Mouse (Mus musculus) right cerebral cortex, postnatal 14 days (tissue): Measurements from ENCODE around the gene Usp39.

Source experiments
- DNase-seq: peaks from one replicate; pipeline ENCODE4 v3.0.0; 2022

Usp39 gene

GRCm38 (mm10) chr6:72348411-72348810 lies 3.4 kb upstream of the Usp39 start:
- DNase-seq: no peak

- DNase-seq: peak; percentile 68
Observed at GRCm38 (mm10) chr6:72347166-72347941, 2.4 kb upstream of the Usp39 start, which contains the start of gene 0610030E20Rik. 0610030E20Rik (plus strand) TSS chr6:72347317.

- no peak for DNase-seq
Observed at GRCm38 (mm10) chr6:72346261-72346660, 1.3 kb upstream of the Usp39 start.

GRCm38 (mm10) chr6:72345633-72346032 lies 649 bp upstream of the Usp39 start:
- DNase-seq: no peak

DNA sequence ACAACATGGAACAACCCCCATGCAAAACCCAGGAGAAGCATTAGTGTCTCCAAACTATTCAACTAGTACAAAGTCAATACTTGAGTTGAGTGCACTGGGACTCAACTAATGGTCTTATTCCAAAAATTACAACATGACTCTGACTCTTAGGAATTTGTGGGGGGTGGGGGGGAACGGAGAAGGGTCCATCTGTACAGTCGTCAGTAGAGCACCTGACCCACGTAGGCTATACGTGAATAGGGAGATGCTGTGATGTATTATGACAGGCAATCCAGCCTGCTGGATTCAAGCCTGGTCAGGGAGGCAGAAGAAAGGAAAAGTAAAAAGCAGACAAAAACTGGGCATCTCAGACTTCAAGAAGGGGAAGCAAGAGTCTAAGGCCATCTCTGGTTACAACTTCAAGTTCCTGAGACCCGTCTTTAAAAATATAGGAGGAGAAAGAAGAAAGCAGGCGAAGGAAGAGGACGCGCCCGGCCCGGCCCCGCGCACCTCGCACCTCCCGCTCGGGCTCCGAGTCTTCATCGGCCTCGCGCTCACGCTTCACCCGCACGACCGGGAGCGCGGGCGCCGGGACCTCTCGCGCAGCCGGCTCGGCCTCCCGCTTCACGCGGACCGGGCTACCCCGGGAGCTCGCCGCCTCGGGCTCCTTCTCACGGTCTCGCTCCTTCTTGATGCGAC lies 449 bp downstream of the Usp39 start:
- no peak for DNase-seq

DNA sequence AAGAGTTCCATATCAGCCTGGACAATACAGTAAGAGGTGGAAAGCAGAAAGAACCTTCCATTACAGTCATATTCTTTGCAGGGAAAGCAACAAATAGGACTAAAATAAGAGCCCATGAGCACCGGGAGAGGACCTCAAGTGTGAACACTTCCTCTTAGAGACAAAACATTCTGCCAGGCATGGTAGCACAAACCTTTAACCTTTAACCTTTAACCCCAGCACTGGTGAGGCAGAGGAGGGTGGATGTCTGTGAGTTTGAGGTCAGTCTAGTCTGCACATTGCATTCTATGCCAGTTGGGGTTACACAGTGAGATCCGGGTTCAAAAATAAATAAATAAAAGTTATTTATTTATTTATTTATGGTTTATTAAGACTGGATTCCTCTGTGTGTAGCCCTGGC lies 4.5 kb downstream of the Usp39 start:
- DNase-seq: no peak

DNA sequence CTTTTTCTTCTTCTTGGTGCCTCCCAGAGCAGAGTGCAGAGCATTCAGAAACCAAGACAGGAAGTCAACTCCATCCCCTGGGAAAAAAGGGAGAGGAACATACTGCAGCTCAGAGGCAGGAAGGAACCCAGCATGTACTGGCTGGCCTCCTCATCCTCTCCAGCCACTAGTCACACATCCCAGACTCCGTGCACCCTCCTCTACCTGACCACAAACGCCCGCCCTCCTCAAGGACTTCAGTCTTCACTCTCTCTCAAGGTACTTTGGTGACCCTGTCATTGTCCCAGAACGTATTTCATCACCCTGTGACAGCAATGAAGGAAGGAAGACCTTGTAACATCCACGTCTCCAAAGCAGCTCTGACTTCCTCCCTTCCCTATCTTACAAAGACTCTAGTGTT lies 11.9 kb downstream of the Usp39 start:
- DNase-seq: no peak

DNA sequence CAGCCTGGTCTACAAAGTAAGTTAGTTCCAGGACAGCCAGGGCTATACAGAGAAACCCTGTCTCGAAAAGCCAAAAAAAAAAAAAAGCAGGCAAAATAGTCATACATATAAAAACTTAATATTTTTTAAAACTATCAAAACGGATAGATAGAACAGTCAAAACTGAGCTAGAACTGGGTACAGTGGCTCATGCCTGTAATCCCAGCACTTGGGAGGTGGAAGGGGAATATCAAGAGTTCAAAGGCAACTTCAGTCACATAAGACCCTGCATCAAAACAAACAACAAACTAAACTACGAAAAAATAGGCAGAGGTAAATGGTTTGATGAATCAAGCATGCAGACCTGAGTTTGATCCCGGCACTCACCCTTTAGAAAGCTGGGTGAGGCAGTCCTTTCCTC lies 14.9 kb downstream of the Usp39 start:
- DNase-seq: no peak

DNA sequence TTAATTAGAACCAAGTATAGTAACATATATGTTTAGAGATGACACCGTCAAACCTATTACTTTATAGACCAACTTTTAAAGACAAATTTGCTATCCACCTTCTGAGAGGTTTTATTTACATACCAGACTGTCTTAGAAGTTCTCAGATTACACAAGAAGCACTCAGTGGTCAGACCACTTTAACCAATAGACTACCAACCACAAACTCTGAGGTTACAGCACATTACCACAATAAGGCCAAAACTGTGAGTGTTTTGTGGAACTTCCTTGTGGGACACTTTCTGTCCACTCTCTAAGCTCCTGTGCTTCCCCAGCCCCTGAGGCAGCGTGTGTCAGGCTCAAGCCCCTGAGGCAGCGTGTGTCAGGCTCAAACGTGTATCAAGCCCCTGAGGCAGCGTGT lies 16.0 kb downstream of the Usp39 start:
- no peak for DNase-seq

GRCm38 (mm10) chr6:72326274-72326673 lies 18.7 kb downstream of the Usp39 start:
- DNase-seq: peak; percentile 21

DNA sequence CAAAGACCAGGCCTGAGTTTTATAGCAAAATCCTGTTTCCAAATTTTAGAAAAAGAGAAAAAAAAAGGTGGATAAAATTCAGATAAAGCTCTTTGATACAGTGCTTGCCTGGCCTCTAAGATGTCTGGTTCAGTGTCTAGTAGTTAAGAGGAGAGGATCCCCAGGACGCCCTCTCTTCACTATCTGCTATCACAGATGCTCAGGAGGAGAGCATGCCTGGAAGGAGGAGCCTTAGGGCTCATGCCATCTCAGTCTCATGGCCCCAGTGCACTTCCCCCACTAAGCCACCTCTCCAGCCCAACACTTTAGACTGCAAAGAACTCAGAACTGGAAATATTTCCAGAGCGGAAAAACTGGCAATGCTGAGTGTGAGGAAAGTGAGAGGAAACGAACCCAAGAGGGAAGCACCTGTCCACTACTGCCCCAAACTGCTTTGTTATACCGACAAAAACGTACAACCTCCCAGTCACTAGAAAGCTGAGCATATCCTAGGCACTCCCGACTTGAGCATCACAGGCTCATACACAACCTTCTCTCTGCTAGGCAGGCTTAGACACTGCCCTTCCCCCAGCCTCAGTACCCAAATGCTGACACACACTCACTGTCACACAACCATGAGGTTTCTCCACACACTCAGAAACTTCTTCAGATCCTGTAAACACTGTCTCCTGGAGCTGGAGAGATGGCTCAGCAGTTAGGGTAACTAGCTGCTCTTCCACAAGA lies 21.0 kb downstream of the Usp39 start:
- DNase-seq: no peak

DNA sequence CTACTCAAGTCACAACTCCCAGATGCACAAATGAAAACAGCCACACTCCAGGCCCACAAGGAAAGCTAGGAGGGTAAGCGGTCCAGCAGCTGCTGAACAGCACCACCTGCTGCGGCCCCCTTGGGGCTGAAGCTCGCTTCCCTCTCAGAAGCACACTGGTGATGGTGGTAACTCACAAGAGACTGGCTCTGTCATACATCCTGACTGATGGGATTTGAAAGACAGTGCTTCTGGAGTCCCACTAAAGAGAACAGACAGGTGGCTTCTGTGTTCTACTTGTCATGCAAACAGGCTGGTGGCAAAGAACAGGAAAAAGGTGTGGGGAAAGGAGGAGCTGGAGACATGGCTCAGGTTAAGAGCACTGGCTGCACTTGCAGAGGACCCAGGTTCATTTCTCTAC lies 22.0 kb downstream of the Usp39 start:
- DNase-seq: no peak

- DNase-seq: peak; percentile 65
Observed at GRCm38 (mm10) chr6:72319019-72319418, 26.0 kb downstream of the Usp39 start.

- no peak for DNase-seq
Observed at GRCm38 (mm10) chr6:72318440-72318839, 26.5 kb downstream of the Usp39 start.

GRCm38 (mm10) chr6:72316044-72316443 lies 28.9 kb downstream of the Usp39 start:
- DNase-seq: no peak

DNA sequence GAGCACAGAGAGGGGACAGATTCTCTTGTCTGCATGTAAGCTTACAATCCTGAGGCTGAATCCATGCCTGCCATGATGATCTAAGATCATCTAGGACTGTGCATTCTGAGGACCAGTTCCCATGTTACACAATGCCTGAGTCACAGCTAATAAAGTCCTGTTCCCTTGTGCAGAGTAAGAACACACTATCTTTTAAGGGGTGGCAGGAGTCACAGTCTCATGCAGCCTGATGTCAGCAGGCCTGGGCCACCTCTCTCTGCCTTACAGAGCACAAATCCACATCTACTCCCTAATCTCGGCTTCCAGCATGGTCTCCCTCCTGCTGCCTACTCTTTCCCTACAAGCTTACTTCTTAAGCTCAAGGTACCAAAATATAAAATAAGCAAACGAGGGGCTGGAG lies 29.6 kb downstream of the Usp39 start:
- no peak for DNase-seq

GRCm38 (mm10) chr6:72313124-72313867 lies 31.7 kb downstream of the Usp39 start:
- DNase-seq: no peak

DNA sequence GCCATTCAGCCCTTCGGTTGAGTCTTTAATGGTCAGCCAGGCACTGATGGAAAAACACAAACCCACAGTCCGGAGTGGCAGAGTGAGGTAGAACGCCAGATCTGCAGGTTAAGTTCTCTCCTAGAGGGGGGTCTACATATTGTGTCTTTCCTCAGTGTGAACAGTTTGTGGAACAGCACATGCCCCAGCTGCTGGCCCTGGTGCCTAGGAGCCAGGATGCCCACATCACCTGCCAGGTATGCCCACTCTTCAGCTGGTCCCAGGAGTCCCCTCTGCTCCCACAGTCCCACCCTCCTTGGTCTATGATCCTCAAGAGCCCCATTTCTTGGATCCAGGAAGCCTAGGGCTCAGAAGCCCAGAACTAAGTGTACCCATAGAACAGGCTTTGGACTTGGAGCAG lies 32.8 kb downstream of the Usp39 start:
- no peak for DNase-seq

DNA sequence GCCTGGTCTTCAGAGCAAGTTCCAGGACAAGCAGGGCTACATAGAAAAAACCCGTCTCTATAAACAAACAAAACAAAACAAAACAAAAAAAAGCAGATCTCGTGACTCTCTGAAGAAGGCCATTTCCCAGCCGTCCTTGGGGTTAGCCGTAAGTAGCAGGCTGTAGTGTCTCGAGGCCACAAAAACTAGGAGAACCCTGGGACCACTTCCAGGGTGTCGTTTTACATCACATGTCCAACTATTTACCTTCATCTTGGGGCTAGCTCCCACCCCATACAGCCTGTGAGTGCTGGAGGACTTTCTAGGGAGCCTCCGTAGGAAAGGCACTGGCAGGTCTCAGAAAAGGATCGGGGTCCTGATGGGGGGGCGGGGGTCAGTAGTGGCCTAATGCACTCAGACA lies 41.5 kb downstream of the Usp39 start:
- no peak for DNase-seq

DNA sequence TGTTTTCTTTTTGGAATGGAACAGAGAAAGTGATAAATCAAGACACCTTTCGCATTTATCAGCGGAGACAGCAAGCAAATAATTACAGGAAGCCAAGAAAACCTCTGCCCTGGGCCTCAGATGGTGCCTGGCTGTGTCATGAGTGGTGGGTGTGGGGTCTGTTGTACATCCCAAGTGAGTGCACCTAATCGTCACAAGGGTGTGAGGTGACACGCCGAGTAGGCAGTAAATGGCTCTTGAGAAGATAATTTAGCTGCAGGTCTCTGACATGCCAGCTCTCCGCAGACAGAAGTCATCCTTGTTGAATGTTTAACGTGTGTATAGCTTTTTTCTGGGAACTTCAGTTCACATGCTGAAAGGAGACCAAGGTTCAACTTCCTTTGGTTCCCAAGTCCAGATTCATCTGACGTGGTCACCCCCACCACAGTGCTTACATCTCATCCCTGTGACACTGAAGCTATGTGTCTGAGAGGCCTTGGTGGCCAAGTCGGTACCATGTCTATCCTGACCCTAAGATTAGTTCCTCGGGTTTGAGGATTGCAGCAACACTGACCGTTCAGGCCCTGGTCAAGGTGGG lies 42.5 kb downstream of the Usp39 start:
- DNase-seq: no peak

DNA sequence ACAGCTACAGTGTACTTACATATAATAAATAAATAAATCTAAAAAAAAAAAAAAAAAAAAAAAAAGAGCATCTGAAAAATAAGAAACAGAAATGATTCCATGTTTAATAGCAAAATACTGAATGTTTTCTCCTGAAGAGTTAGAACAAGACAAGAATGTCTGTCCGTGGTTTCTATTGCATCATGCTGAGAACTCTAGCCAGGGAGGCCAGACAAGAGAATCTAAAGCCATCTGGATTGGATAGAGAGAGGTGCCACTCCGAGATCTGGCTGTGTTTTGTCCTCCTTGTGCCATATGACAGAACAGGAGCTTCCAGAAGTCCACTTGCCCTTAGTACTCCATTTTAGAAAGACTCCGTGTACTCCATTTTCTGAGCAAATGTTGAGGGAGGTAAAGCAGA lies 47.2 kb downstream of the Usp39 start:
- DNase-seq: no peak

GRCm38 (mm10) chr6:72292972-72293651 lies 51.9 kb downstream of the Usp39 start:
- DNase-seq: no peak
